Mouse (Mus musculus) embryo, embryonic 10 days (tissue): Measurements from ENCODE around the gene Ociad2.

Experiments
- DNase-seq: peaks from one replicate; pipeline ENCODE4 v3.0.0-alpha.2; 2015; ENCODE audit warnings: low spot score

Gene Ociad2

GRCm38 (mm10) chr5:73340723-73341235 is at the start of gene Ociad2:
Ociad2 (minus strand) TSS chr5:73341028.
- no peak for DNase-seq

GRCm38 (mm10) chr5:73383647-73383970 is 42.8 kb upstream of the Ociad2 start:
- DNase-seq: no peak

GRCm38 (mm10) chr5:73382737-73383646 is 42.2 kb upstream of the Ociad2 start:
- peak; percentile 87 for DNase-seq

DNA sequence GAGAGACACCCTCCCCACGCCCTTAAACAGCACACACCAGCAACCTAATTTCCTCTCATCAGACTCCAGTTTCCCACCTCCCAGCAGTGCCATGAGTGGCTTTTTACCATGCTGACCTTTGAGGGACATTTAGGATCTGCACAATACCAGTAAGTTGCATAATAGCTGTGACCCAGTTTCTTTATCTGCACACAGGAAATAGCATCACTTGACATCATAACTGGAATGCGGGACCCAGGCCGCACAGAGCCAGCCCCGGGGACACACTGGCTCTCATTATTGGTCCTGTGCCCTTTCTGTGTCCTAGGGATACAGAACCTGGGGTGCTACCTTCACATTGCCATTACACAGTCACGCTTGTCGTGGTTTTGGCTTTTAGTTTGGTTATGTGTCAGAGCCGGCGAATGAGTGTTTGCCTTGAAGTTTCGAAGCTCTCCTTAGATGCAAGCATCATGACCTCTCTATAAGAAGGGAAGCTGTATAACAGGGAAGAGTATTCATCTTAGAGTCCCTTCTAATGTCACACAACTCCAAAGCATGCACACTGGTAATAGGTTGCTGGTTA is 41.2 kb upstream of the Ociad2 start:
- DNase-seq: no peak

- no peak for DNase-seq
Observed at GRCm38 (mm10) chr5:73381510-73381909, 40.7 kb upstream of the Ociad2 start.

DNA sequence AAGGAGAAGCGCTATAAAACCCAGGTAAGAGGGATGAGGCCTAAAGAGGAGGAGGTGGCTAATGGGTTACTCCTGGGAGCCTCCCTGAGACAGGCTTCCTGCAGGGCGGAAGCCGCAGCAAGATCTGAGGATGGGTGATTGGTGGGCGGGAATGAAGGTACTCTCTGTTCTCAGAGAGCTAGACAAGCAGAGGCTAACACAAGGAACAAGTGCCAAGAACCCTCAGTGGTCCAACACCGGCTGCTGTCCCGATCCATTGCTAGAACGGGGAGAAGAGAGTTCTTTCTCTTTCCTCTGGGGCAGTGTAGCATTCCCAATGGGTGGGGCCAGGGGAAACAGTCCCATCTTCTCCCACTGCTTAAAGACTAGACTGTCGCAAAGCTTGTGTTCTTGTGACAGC is 40.0 kb upstream of the Ociad2 start:
- DNase-seq: no peak

DNA sequence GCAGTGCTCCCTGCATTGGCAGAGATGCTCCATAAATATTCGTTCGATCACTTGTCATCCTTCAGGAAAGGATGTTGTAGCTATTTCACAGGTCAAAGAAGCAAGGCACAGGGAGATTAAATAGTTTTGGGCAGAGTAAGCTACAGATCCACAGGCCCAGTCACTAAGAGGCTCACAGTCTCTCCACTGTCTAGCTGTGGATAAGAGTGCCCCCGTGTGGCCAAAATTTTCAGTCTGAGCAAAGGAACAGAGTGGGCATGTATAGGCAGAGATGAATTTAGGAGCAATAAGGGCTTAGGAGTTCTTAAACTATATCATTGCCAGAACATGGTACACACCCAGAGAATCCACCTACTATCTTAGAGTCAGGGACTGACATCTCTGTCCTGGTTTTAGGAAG is 39.1 kb upstream of the Ociad2 start:
- peak; percentile 83 for DNase-seq

DNA sequence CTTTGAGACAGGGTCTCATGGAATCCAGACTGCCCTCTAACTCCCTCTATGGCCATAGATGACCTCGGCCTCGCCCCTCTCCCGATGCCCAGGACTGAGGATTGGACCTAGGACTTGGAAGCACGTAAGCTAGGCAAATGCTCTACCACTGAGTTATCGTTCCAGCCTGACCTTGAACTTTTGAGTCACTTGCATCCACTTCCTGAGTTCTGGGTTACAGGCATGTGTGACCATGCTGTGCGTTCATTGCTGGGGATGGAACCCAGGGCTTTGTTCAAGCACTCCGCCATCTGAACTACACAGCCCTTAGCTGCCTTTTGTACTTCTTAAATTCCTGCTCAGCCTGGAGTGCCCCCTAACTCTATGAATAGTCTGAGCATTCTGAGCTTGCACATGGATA is 35.7 kb upstream of the Ociad2 start:
- DNase-seq: no peak

DNA sequence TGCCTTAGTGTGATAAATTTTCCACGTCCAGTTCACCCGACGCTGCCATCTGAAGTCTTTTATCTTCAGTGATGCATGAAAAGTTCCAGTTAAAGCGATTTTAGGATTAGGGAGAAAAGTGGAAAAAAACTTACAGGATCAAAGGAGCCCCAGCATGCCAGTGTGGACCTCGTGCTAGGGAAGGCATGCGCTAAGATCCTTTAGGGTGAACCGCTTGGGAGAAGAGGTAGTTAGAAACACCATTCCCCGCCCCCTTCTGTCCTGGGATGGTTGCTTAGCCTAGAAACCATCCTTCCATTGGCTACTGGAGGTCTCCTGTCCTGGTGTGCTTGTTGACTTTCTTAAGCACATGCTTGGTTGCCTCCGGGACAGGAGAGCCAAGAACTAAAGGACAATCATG is 35.2 kb upstream of the Ociad2 start:
- DNase-seq: peak; percentile 30

DNA sequence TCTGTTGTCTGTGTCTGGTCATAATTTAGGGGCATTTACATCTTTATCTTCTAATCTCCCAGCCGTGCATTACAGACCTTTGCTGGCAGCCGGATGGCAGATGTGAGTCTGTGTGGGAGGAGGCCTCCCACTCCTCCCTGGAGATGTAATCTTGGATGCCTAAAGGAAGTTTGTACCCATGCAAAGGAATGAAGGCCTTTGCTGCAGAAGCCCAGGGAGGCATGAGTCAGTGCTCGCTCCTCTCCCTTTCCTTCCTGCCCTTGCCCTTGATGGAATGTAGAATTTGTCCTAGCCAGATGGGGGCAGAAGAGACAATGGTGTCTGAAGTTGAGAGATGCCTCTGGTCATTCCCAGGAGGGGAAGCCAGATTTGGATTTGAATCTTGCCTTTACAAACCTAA is 32.4 kb upstream of the Ociad2 start:
- DNase-seq: no peak

- no peak for DNase-seq
Observed at GRCm38 (mm10) chr5:73372601-73373000, 31.8 kb upstream of the Ociad2 start.

DNA sequence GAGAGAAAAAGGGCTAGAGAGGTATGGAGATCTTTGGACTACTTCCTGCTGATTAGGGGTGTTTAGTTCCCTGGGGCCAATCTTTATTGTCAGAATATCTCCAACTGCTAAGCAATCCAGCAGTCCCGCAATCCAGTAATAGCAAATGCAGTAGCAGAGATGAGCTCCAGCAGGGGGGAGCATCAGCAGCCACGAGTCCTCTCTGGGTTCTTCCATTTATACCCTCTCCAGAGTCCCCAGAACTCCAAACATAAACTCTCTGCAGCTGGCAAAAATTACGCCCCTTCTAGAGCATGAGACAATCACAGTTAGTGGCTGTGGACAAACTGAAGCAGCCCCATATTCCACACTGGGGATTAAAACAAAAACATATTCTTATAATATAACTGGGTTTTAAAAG is 28.9 kb upstream of the Ociad2 start:
- DNase-seq: no peak

- DNase-seq: no peak
Observed at GRCm38 (mm10) chr5:73368845-73369447, 28.1 kb upstream of the Ociad2 start.

GRCm38 (mm10) chr5:73367906-73368305 is 27.1 kb upstream of the Ociad2 start:
- DNase-seq: no peak

DNA sequence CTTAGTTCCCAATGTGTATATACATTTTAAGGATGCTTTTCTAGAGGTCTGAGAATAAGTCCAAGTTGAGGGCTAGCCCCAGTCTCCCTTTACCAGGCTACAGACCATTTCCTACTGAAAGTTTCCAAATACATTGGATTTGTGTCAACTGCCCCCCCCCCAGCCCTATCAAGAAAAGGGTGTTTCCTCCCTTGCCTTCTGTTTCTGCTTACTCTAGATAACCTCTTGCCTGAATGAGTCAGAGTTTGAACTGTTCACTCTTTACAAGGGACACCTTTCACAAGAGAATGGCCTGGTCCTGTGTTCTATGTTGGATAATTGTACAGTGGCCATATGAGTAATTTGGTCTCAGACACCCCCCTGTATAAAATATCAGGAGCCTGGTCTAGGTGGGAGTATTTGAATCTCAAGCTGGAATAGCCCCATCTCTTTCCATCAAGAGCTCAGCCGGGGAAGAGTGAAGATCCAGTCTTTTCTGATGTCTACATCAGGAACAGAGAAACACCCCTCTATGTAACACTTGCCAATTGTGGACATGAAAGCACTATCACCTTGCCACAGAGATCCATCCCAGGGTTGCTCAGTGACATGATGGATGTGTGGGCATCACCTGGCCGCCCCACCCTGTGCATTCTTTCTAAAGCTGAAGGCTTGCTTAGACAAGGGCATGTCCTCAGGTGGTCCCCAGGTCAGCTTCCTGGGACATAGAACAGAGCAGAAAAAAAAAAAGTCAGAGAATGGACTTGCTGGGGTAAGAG is 23.5 kb upstream of the Ociad2 start:
- DNase-seq: no peak

GRCm38 (mm10) chr5:73362791-73363190 is 22.0 kb upstream of the Ociad2 start:
- no peak for DNase-seq

- DNase-seq: no peak
Observed at GRCm38 (mm10) chr5:73362338-73362737, 21.5 kb upstream of the Ociad2 start.

DNA sequence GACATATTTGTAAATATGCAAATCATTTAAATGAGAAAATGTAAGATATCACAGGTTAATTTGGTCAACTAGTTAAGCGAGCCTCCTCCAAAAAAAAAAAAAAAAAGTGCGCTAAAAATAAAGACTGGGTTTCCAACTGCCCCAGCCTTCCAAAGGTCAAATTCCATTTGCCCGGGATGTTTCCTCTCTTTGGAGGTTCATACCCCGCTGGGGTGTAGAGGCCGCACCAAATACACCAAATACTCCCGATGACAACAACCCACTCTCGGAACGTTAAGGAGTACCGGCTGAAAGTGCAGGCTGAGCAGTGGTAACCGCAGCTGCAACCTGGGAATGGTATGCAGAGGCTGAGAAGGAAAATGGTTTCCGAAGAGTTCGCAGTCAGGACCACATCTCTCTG is 19.4 kb upstream of the Ociad2 start:
- peak; percentile 31 for DNase-seq

- peak; percentile 35 for DNase-seq
Observed at GRCm38 (mm10) chr5:73359752-73360141, 18.9 kb upstream of the Ociad2 start.

GRCm38 (mm10) chr5:73359134-73359751 is 18.4 kb upstream of the Ociad2 start:
- no peak for DNase-seq

DNA sequence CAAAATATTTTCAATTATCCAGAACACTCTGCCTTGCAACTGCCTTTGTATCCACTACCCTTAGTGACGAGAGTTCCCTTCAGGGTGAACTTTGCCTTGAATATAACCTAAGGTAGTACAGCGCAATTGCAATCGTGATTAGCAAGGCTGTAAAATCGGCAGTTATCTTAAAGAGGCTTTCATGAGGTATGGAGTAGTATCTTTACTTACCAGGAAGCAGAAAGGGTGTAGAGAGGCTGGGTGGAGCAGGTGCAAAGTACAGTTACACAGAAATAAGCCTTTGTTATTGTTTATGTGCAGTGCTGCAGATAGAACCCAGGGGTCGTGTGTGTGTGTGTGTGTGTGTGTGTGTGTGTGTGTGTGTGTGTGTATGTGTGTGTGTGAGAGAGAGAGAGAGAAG is 14.6 kb upstream of the Ociad2 start:
- no peak for DNase-seq

GRCm38 (mm10) chr5:73353978-73354377 is 13.2 kb upstream of the Ociad2 start:
- DNase-seq: no peak
